Mouse (Mus musculus) heart, adult 11 months (tissue): ENCODE data around the gene Daam2.
A peak's percentile ranks its signal among the peaks of the same experiment; 100 is the strongest.

Experiments used
- DNase-seq: peaks from one replicate; pipeline ENCODE4 v3.0.0; 2022

Gene Daam2

GRCm38 (mm10) chr17:49475174-49475573, 89.0 kb downstream of the Daam2 start:
- DNase-seq: no peak

GRCm38 (mm10) chr17:49474051-49474450, 90.1 kb downstream of the Daam2 start:
- DNase-seq: no peak

GRCm38 (mm10) chr17:49472626-49473025, 91.5 kb downstream of the Daam2 start:
- DNase-seq: peak; percentile 95

GRCm38 (mm10) chr17:49468223-49468622, 95.9 kb downstream of the Daam2 start:
- DNase-seq: peak; percentile 95

GRCm38 (mm10) chr17:49464884-49465283, 99.3 kb downstream of the Daam2 start:
- peak; percentile 51 for DNase-seq

- no peak for DNase-seq
Measured at GRCm38 (mm10) chr17:49458386-49458785, 105.8 kb downstream of the Daam2 start.

- DNase-seq: peak; percentile 89
Measured at GRCm38 (mm10) chr17:49457833-49458232, 106.3 kb downstream of the Daam2 start.

- DNase-seq: peak; percentile 82
Measured at GRCm38 (mm10) chr17:49456334-49456733, 107.8 kb downstream of the Daam2 start.

- DNase-seq: peak; percentile 89
Measured at GRCm38 (mm10) chr17:49450922-49451321, 113.2 kb downstream of the Daam2 start.

- peak; percentile 86 for DNase-seq
Measured at GRCm38 (mm10) chr17:49449230-49449608, 114.9 kb downstream of the Daam2 start.

- DNase-seq: peak; percentile 95
Measured at GRCm38 (mm10) chr17:49448570-49449229, 115.4 kb downstream of the Daam2 start.

GRCm38 (mm10) chr17:49442841-49443240, 121.3 kb downstream of the Daam2 start:
- DNase-seq: peak; percentile 91

GRCm38 (mm10) chr17:49440331-49441130, 123.6 kb downstream of the Daam2 start:
- peak; percentile 89 for DNase-seq

GRCm38 (mm10) chr17:49439706-49440105, 124.4 kb downstream of the Daam2 start:
- DNase-seq: peak; percentile 77

GRCm38 (mm10) chr17:49438822-49439574, 125.1 kb downstream of the Daam2 start:
- peak; percentile 83 for DNase-seq

- DNase-seq: peak; percentile 86
Measured at GRCm38 (mm10) chr17:49437306-49437705, 126.8 kb downstream of the Daam2 start.

GRCm38 (mm10) chr17:49436631-49437030, 127.5 kb downstream of the Daam2 start:
- DNase-seq: no peak

- DNase-seq: peak; percentile 89
Measured at GRCm38 (mm10) chr17:49435081-49435480, 129.1 kb downstream of the Daam2 start.

- DNase-seq: peak; percentile 74
Measured at GRCm38 (mm10) chr17:49434236-49434635, 129.9 kb downstream of the Daam2 start.

GRCm38 (mm10) chr17:49433071-49433470, 131.1 kb downstream of the Daam2 start:
- DNase-seq: peak; percentile 85

- peak; percentile 99 for DNase-seq
Measured at GRCm38 (mm10) chr17:49432071-49432711, 132.0 kb downstream of the Daam2 start.

GRCm38 (mm10) chr17:49431176-49431575, 133.0 kb downstream of the Daam2 start:
- DNase-seq: peak; percentile 86

- peak; percentile 93 for DNase-seq
Measured at GRCm38 (mm10) chr17:49430136-49430535, 134.0 kb downstream of the Daam2 start.
